Mouse (Mus musculus) lung, postnatal 36 days (tissue): Measurements from ENCODE around the gene Heatr5b.

ENCODE experiments used
- DNase-seq: peaks from one replicate; pipeline ENCODE4 v3.0.0; 2022; ENCODE audit warnings: mixed read lengths

Gene Heatr5b

GRCm38 (mm10) chr17:78834856-78835835 is at the start of gene Heatr5b, which contains the start of gene Gpatch11:
TSS of gene Heatr5b (minus strand) at chr17:78835364.
TSS of gene Gpatch11 (plus strand) at chr17:78835567.
- DNase-seq, result peak; percentile 99

- no peak for DNase-seq
Observed at GRCm38 (mm10) chr17:78883291-78883690, 48.1 kb upstream of the Heatr5b start.

- peak; percentile 93 for DNase-seq
Observed at GRCm38 (mm10) chr17:78882401-78883112, 47.4 kb upstream of the Heatr5b start, which contains the start of gene Eif2ak2. TSS of gene Eif2ak2 (minus strand) at chr17:78882573.

GRCm38 (mm10) chr17:78881878-78882304 is 46.7 kb upstream of the Heatr5b start:
- DNase-seq, result peak; percentile 41

- DNase-seq, result no peak
Observed at GRCm38 (mm10) chr17:78873886-78874285, 38.7 kb upstream of the Heatr5b start.

GRCm38 (mm10) chr17:78856243-78856642 is 21.1 kb upstream of the Heatr5b start:
- DNase-seq, result no peak

GRCm38 (mm10) chr17:78842271-78842928 is 7.2 kb upstream of the Heatr5b start:
- no peak for DNase-seq

GRCm38 (mm10) chr17:78836056-78836455 is 892 bp upstream of the Heatr5b start:
- no peak for DNase-seq

GRCm38 (mm10) chr17:78824346-78824745 is 10.8 kb downstream of the Heatr5b start:
- no peak for DNase-seq

GRCm38 (mm10) chr17:78809582-78809981 is 25.6 kb downstream of the Heatr5b start:
- DNase-seq, result no peak

GRCm38 (mm10) chr17:78809019-78809418 is 26.1 kb downstream of the Heatr5b start:
- no peak for DNase-seq

- no peak for DNase-seq
Observed at GRCm38 (mm10) chr17:78797222-78797621, 37.9 kb downstream of the Heatr5b start.

- no peak for DNase-seq
Observed at GRCm38 (mm10) chr17:78794390-78794789, 40.8 kb downstream of the Heatr5b start.

- DNase-seq, result no peak
Observed at GRCm38 (mm10) chr17:78792122-78792521, 43.0 kb downstream of the Heatr5b start.

GRCm38 (mm10) chr17:78791690-78792070 is 43.5 kb downstream of the Heatr5b start:
- DNase-seq, result no peak

- no peak for DNase-seq
Observed at GRCm38 (mm10) chr17:78791068-78791689, 44.0 kb downstream of the Heatr5b start.

GRCm38 (mm10) chr17:78788273-78788672 is 46.9 kb downstream of the Heatr5b start:
- peak; percentile 15 for DNase-seq

GRCm38 (mm10) chr17:78778765-78779164 is 56.4 kb downstream of the Heatr5b start:
- DNase-seq, result no peak

GRCm38 (mm10) chr17:78772317-78772716 is 62.8 kb downstream of the Heatr5b start:
- no peak for DNase-seq

GRCm38 (mm10) chr17:78770932-78771331 is 64.2 kb downstream of the Heatr5b start:
- no peak for DNase-seq

- no peak for DNase-seq
Observed at GRCm38 (mm10) chr17:78769341-78769740, 65.8 kb downstream of the Heatr5b start.

GRCm38 (mm10) chr17:78768937-78769336 is 66.2 kb downstream of the Heatr5b start:
- DNase-seq, result no peak
